Mouse (Mus musculus) MEL (cell line): Measurements from ENCODE around the gene Chrnd. TPM values are rescaled to one million over a fixed set of nuclear protein-coding genes. Genes with fewer than 3 reads are reported as not detected.

Experiments used
- DNase-seq: peaks from one replicate; pipeline ENCODE4 v3.0.0; 2011; ENCODE audit warnings: low read depth, low spot score
- H3K27ac ChIP-seq: 2 replicates; pipeline ENCODE4 v1.5.1; 2012; ENCODE audit warnings: low read depth, mild to moderate bottlenecking, control low read depth, low read length, moderate library complexity; ENCODE audit not compliant: control insufficient read depth
- H3K27me3 ChIP-seq, 2 experiments: fragments of 150-350 bp in 1 of 2; sonication (generic) in 1 of 2; 2 replicates each; pipeline ENCODE4 v1.6.1; 2012; ENCODE audit warnings: low read length in 2 of 2, mild to moderate bottlenecking in 2 of 2, improper control_type of control experiment in 1 of 2, moderate library complexity in 1 of 2; ENCODE audit not compliant: insufficient read depth in 2 of 2, control insufficient read depth in 1 of 2
- H3K36me3 ChIP-seq, 2 experiments: 2 replicates each; pipeline ENCODE4 v1.6.1; 2012 to 2014; ENCODE audit warnings: low read length in 2 of 2, improper control_type of control experiment in 1 of 2, inconsistent platforms in 1 of 2, mild to moderate bottlenecking in 1 of 2; ENCODE audit not compliant: insufficient read depth in 2 of 2, control insufficient read depth in 1 of 2
- H3K4me1 ChIP-seq, 2 experiments: fragments of 150-350 bp in 1 of 2; sonication (generic) in 1 of 2; 2 replicates each; pipeline ENCODE4 v1.6.1; 2012; ENCODE audit warnings: low read length in 2 of 2, improper control_type of control experiment in 1 of 2, mild to moderate bottlenecking in 1 of 2; ENCODE audit not compliant: insufficient read depth in 2 of 2, control insufficient read depth in 1 of 2
- H3K4me3 ChIP-seq, 2 experiments: fragments of 150-350 bp in 1 of 2; sonication (generic) in 1 of 2; 2 replicates each; pipeline ENCODE4 v1.5.1; 2012; ENCODE audit warnings: low read depth in 2 of 2, low read length in 2 of 2, mild to moderate bottlenecking in 2 of 2, moderate library complexity in 2 of 2, control low read depth in 1 of 2, improper control_type of control experiment in 1 of 2; ENCODE audit not compliant: control insufficient read depth in 1 of 2, insufficient read depth in 1 of 2
- H3K79me2 ChIP-seq: 2 replicates; pipeline ENCODE4 v1.6.1; 2012; ENCODE audit warnings: mild to moderate bottlenecking, low read length, moderate library complexity; ENCODE audit not compliant: control insufficient read depth, poor library complexity, insufficient read depth
- H3K9ac ChIP-seq: 2 replicates; pipeline ENCODE4 v1.6.1; 2012; ENCODE audit warnings: low read depth, mild to moderate bottlenecking, control low read depth, low read length, moderate library complexity; ENCODE audit not compliant: control insufficient read depth, poor library complexity, severe bottlenecking
- H3K9me3 ChIP-seq: fragments of 150-350 bp; sonication (generic); replicated peaks from 2 replicates; pipeline ENCODE4 v1.6.1; 2012; ENCODE audit warnings: mild to moderate bottlenecking, low read length, improper control_type of control experiment, moderate library complexity; ENCODE audit not compliant: insufficient read depth
- BHLHE40 ChIP-seq: IDR thresholded peaks from 2 replicates; pipeline ENCODE4 v1.6.1; 2012; ENCODE audit warnings: low read depth, mild to moderate bottlenecking, inconsistent platforms, low read length, improper control_type of control experiment, borderline replicate concordance
- CHD2 ChIP-seq: IDR thresholded peaks from 2 replicates; pipeline ENCODE4 v1.6.1; 2011; ENCODE audit warnings: low read length, improper control_type of control experiment
- CTCF ChIP-seq, 3 experiments: IDR thresholded peaks in 2 of 3; conservative IDR thresholded peaks in 1 of 3; 2 replicates each; pipeline ENCODE4 v1.5.1; 2011 to 2012; ENCODE audit warnings: low read length in 3 of 3, low read depth in 2 of 3, mild to moderate bottlenecking in 2 of 3, improper control_type of control experiment in 1 of 3, inconsistent platforms in 1 of 3, mixed read lengths in 1 of 3, moderate library complexity in 1 of 3; ENCODE audit not compliant: control insufficient read depth in 1 of 3, insufficient read depth in 1 of 3, poor library complexity in 1 of 3, severe bottlenecking in 1 of 3
- ELF1 ChIP-seq: IDR thresholded peaks from 2 replicates; pipeline ENCODE4 v1.6.1; 2014; ENCODE audit warnings: low read depth, mild to moderate bottlenecking, inconsistent platforms, low read length, improper control_type of control experiment, moderate library complexity
- ETS1 ChIP-seq: IDR thresholded peaks from 2 replicates; pipeline ENCODE4 v1.6.1; 2012; ENCODE audit warnings: low read depth, mild to moderate bottlenecking, inconsistent platforms, low read length, improper control_type of control experiment, moderate library complexity
- GABPA ChIP-seq: IDR thresholded peaks from 2 replicates; pipeline ENCODE4 v1.6.1; 2012; ENCODE audit warnings: low read depth, mild to moderate bottlenecking, inconsistent platforms, low read length, improper control_type of control experiment, moderate library complexity
- GATA1 ChIP-seq: IDR thresholded peaks from 2 replicates; pipeline ENCODE4 v1.6.1; 2011; ENCODE audit warnings: low read depth, low read length, improper control_type of control experiment
- HCFC1 ChIP-seq: IDR thresholded peaks from 2 replicates; pipeline ENCODE4 v1.6.1; 2012; ENCODE audit warnings: low read depth, mild to moderate bottlenecking, inconsistent platforms, low read length, improper control_type of control experiment, moderate library complexity
- MAX ChIP-seq: IDR thresholded peaks from 2 replicates; pipeline ENCODE4 v1.6.1; 2011; ENCODE audit warnings: low read length, improper control_type of control experiment
- MXI1 ChIP-seq: IDR thresholded peaks from 2 replicates; pipeline ENCODE4 v1.6.1; 2011; ENCODE audit warnings: mild to moderate bottlenecking, low read depth, low read length, improper control_type of control experiment
- MYB ChIP-seq: IDR thresholded peaks from 2 replicates; pipeline ENCODE4 v1.6.1; 2011; ENCODE audit warnings: mild to moderate bottlenecking, low read depth, low read length, improper control_type of control experiment
- MYC ChIP-seq: IDR thresholded peaks from 2 replicates; pipeline ENCODE4 v1.6.1; 2011; ENCODE audit warnings: low read depth, mild to moderate bottlenecking, low read length, improper control_type of control experiment, moderate library complexity
- NELFE ChIP-seq: IDR thresholded peaks from 2 replicates; pipeline ENCODE4 v1.6.1; 2011; ENCODE audit warnings: low read depth, low read length, improper control_type of control experiment
- NRF1 ChIP-seq: IDR thresholded peaks from 2 replicates; pipeline ENCODE4 v1.6.1; 2014; ENCODE audit warnings: low read depth, mild to moderate bottlenecking, inconsistent platforms, low read length, improper control_type of control experiment, moderate library complexity; ENCODE audit not compliant: poor library complexity, insufficient read depth, severe bottlenecking
- POLR2AphosphoS2 ChIP-seq: IDR thresholded peaks from 2 replicates; pipeline ENCODE4 v1.6.1; 2011; ENCODE audit warnings: low read length, improper control_type of control experiment
- POLR2AphosphoS5 ChIP-seq: IDR thresholded peaks from 2 replicates; pipeline ENCODE4 v1.6.1; 2012; ENCODE audit warnings: low read depth, borderline replicate concordance, mild to moderate bottlenecking, inconsistent platforms, low read length, moderate library complexity, mixed read lengths
- RAD21 ChIP-seq: IDR thresholded peaks from 2 replicates; pipeline ENCODE4 v1.6.1; 2011; ENCODE audit warnings: mild to moderate bottlenecking, low read depth, low read length, improper control_type of control experiment
- RCOR1 ChIP-seq: IDR thresholded peaks from 2 replicates; pipeline ENCODE4 v1.6.1; 2012; ENCODE audit warnings: low read depth, mild to moderate bottlenecking, inconsistent platforms, low read length, improper control_type of control experiment
- TCF12 ChIP-seq: IDR thresholded peaks from 2 replicates; pipeline ENCODE4 v1.6.1; 2014; ENCODE audit warnings: low read depth, mild to moderate bottlenecking, inconsistent platforms, low read length, improper control_type of control experiment, moderate library complexity
- ZMIZ1 ChIP-seq: IDR thresholded peaks from 2 replicates; pipeline ENCODE4 v1.6.1; 2012; ENCODE audit warnings: low read depth, mild to moderate bottlenecking, inconsistent platforms, low read length, improper control_type of control experiment, moderate library complexity
- polyA plus RNA-seq, 2 experiments: library from polyadenylated mRNA; stranded (reverse) in 1 of 2; unstranded in 1 of 2; fragments of >175 nt in 1 of 2; fragments of >200 nt in 1 of 2; gene quantifications; 2 replicates each; pipeline versions ENCODE4 v1.2.1 to v1.2.4; 2012; ENCODE audit warnings: low replicate concordance in 2 of 2, low read depth in 1 of 2; ENCODE audit not compliant: insufficient read length in 2 of 2, insufficient read depth in 1 of 2, missing spikeins in 1 of 2
- total RNA-seq: library from RNA; depleted of rRNA; stranded (reverse); fragments of 300-350 nt; gene quantifications from 2 replicates; pipeline ENCODE4 v1.2.3, GENCODE M21; 2012

The Chrnd gene
- total and polyA plus RNA-seq, 3 experiments, result not detected

DNA sequence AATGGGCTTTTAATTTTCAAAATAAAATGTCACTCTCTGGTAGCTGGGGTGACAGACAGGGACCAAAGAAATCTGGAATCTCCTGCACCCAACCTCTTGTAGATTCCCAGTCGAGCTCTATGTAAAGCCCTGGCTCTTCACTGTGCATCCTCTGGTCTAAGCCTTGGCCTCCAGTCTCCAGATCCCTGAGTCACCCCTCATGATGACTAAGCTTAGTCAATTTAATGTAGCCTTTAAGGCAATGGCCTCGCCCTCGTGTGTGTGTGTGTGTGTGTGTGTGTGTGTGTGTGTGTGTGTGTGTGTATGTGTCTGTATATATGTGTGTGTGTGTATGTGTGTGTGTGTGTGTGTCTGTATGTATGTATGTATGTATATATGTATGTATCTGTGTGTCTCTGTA is 31.0 kb upstream of the Chrnd start:
- H3K9me3 ChIP-seq, result no peaks in the 10 kb centered on the region
- TF ChIP-seq GATA1 (no peak), RAD21 (no peak), ZMIZ1 (no peak), ELF1 (no peak), ETS1 (no peak), CTCF (IDR thresholded peaks at IDR 0.05 in 2 of 3, conservative IDR thresholded peaks at IDR 0.05 in 1 of 3; ENCODE audit: control insufficient read depth in 1 of 3, insufficient read depth in 1 of 3, low read depth in 2 of 3, low read length in 3 of 3, poor library complexity in 1 of 3, severe bottlenecking in 1 of 3) (no peak), MYC (no peak), GABPA (no peak), MYB (no peak), MXI1 (no peak), RCOR1 (no peak), CHD2 (no peak), POLR2AphosphoS2 (no peak), NELFE (no peak), HCFC1 (no peak), POLR2AphosphoS5 (no peak), TCF12 (no peak)
- H3K36me3 ChIP-seq, result no peaks in the 10 kb centered on the region
- H3K79me2 ChIP-seq, result no peaks in the 10 kb centered on the region
- no peak overlapping the region for H3K4me3 ChIP-seq
- peaks cover 0 to 1% of the 10 kb centered on the region in 2 experiments; a peak in 1 of 4 replicates for H3K27me3 ChIP-seq
- no peak overlapping the region for H3K9ac ChIP-seq
- no peaks in the 10 kb centered on the region for H3K4me1 ChIP-seq
- DNase-seq, result no peak
- no peak overlapping the region for H3K27ac ChIP-seq

DNA sequence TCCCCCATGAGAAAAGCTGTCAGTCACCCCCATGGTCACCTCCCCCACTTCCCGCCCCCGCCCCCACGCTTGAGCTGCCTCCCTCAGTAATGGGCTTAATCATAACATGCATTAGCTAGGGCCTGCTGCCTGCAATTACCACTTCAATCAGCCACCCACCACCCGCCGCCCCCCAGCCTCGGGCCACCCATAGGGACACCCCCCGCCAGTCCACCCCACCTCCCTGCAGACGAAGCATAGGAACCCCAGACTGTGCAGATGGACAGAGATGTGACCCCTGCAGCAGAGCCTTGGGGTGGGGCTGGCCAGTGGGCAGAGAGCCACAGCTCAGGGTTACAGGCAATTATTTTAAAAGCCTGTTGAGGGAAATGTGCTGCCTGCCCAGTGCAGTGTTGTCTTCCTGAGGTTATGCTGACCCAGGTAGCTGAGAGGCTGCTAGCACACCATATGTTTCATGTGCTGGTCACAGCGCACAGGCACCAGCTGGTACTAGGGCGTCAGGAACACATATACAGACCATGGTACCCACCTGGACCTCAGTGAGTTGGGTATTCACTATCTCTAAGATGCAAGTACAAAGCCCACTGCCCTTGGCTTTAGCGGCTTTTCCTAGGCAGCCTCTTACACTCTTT is 26.1 kb upstream of the Chrnd start:
- no peak for DNase-seq
- peaks cover 2 to 4% of the 10 kb centered on the region in 2 experiments; a peak in 2 of 4 replicates for H3K27me3 ChIP-seq
- TF ChIP-seq NRF1 (no peak), NELFE (no peak), MXI1 (no peak), MAX (no peak), BHLHE40 (no peak)

More for the DNA sequence above, 26.1 kb upstream of the Chrnd start:
- Histone ChIP-seq H3K9me3 (no peaks in the 10 kb centered on the region), H3K79me2 (no peaks in the 10 kb centered on the region), H3K27ac (no peak overlapping the region), H3K9ac (no peak overlapping the region), H3K4me1 (no peaks in the 10 kb centered on the region), H3K36me3 (no peaks in the 10 kb centered on the region), H3K4me3 (no peak overlapping the region)
